Mouse (Mus musculus) monocyte, adult 5-6 weeks (primary cell): ENCODE measurements around the gene Supv3l1. TPM values are rescaled to one million over a fixed set of nuclear protein-coding genes. Genes with fewer than 3 reads are reported as not detected.
A peak's percentile ranks its signal among the peaks of the same experiment; 100 is the strongest.

Experiments used
- ATAC-seq: fragments of 153-309, 156-312 bp; replicated peaks from 2 replicates; pipeline ENCODE4 v1.8.0; 2017; ENCODE audit warnings: mild to moderate bottlenecking; ENCODE audit not compliant: low TSS enrichment, insufficient number of reproducible peaks, severe bottlenecking, poor library complexity, low FRiP score
- total RNA-seq: library from RNA; stranded (forward); fragments of 200-1000, 200-491, 200-594 nt; gene quantifications from 3 replicates; pipeline ENCODE4 v1.2.3, GENCODE M21; 2017

The Supv3l1 gene
- total RNA-seq, 1 experiment from 2014 or later, result 22.7 TPM

- ATAC-seq, result no peak
Observed at GRCm38 (mm10) chr10:62420399-62420798, 29.1 kb downstream of the Supv3l1 start.

- no peak for ATAC-seq
Observed at GRCm38 (mm10) chr10:62419422-62419821, 30.1 kb downstream of the Supv3l1 start.

DNA sequence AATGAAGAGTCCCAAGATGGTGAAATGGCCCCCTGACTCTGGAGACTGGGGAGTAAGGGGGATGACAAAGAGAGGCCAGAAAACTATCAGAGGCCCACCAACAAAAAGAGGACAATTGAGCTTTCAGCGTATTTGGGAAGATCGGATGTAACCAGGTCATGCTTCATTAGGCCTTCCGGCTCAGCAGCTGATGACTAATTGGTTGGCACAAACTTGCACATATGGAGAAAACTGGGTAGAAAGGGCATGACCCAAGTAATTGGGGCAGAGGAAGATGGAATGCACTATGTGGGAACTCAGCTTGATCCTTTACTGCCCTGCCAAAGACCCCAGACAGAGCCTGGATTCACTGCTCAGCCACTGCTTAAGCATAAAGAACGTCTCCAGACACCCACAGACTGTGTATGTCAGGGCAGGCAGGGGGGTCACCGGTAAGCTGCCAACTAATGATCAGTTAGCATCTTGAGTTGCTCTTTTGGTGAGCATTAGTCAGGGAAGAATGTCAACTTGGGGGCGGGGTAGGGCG, 30.6 kb downstream of the Supv3l1 start:
- no peak for ATAC-seq

- ATAC-seq, result no peak
Observed at GRCm38 (mm10) chr10:62413606-62413982, 35.9 kb downstream of the Supv3l1 start.

GRCm38 (mm10) chr10:62412906-62413605, 36.5 kb downstream of the Supv3l1 start:
- no peak for ATAC-seq

GRCm38 (mm10) chr10:62411431-62412410, 37.8 kb downstream of the Supv3l1 start:
- no peak for ATAC-seq

- peak; percentile 81 for ATAC-seq
Observed at GRCm38 (mm10) chr10:62410943-62411342, 38.6 kb downstream of the Supv3l1 start.

GRCm38 (mm10) chr10:62404901-62405300, 44.6 kb downstream of the Supv3l1 start:
- no peak for ATAC-seq

- ATAC-seq, result no peak
Observed at GRCm38 (mm10) chr10:62401641-62402111, 47.9 kb downstream of the Supv3l1 start.

DNA sequence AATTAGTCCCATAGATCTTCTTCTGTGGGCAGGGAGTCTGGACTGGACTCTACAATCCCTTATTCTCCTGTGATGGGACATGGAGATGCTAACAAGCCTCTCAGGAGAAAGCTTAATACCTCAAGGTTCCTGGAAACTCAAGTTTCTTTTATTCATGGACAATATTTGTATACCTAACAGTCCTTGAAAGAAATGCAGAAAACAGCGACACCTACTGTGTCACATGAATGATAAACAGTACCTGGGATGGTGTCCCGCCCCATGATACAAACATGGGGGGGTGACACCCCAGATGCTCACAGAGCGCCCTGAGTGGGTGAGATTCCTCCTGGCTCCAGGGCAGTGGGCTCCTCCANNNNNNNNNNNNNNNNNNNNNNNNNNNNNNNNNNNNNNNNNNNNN, 66.5 kb downstream of the Supv3l1 start:
- no peak for ATAC-seq

DNA sequence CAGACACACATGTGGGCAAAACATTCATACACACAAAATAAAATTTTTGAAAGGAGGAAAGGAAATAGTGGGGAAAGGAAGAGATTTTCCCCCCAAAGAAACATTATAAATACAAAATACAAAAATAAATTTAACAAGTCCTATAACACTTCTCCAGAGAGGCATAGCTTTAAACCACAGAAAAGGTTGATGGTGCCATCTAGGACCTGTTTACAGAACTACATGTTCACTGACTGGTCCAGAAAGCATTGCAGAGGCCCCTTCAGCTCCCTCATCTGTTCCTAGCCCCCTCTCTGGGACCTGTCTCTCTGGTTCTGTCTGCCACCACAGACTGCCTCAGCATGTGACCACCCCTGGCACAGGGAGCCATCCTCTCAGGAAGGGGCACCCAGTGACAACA, 68.6 kb downstream of the Supv3l1 start:
- no peak for ATAC-seq

GRCm38 (mm10) chr10:62379808-62380207, 69.7 kb downstream of the Supv3l1 start, which contains the start of gene Hk1:
Gene Hk1 (minus strand): TSS chr10:62379908.
- ATAC-seq, result no peak

Other genes with a start within 250 kb of the Supv3l1 start
- 0.32 to 0.49 TPM (median 0.38 TPM) in 3 replicates for gene Tspan15, start 218.5 kb downstream of the Supv3l1 start, total RNA-seq
- not detected in 3 replicates for gene Tacr2, start 197.3 kb downstream of the Supv3l1 start, total RNA-seq
- 33.1 to 66.9 TPM (median 39.5 TPM) in 3 replicates for gene Hk1, start 69.8 kb downstream of the Supv3l1 start, total RNA-seq
- gene Hkdc1, start 27.2 kb downstream of the Supv3l1 start, total RNA-seq, result 0.75 TPM in 1 of 3 replicates, not detected in the others
- gene 4930507D05Rik, start 249 bp downstream of the Supv3l1 start, total RNA-seq, result not detected in 3 replicates
- gene Vps26a, start 37.1 kb upstream of the Supv3l1 start, total RNA-seq, result 86.6 to 110 TPM (median 102 TPM) in 3 replicates
- gene Srgn, start 77.7 kb upstream of the Supv3l1 start, total RNA-seq, result 1,192 to 2,405 TPM (median 1,864 TPM) in 3 replicates
- 8.9 to 19.4 TPM (median 13.1 TPM) in 3 replicates for gene Kif1bp, start 128.7 kb upstream of the Supv3l1 start, total RNA-seq
- 120 to 158 TPM (median 138 TPM) in 3 replicates for gene Ddx21, start 152.5 kb upstream of the Supv3l1 start, total RNA-seq
- 87.7 to 122 TPM (median 98.2 TPM) in 3 replicates for gene Ddx50, start 201.5 kb upstream of the Supv3l1 start, total RNA-seq